Mouse (Mus musculus): Measurements from ENCODE around the gene Bmyc.

- TF ChIP-seq EP300 (IDR thresholded peaks at IDR 0.05; ENCODE audit: low read depth), result no peak
- no peak for TF ChIP-seq CTCF (IDR thresholded peaks at IDR 0.05; ENCODE audit: low read depth)
Measured at GRCm38 (mm10) chr2:25717222-25717621, 10.7 kb downstream of the Bmyc start.

Data from liver, embryonic 14.5 days (tissue).